Mouse (Mus musculus): ENCODE measurements at regions not wholly inside any gene's neighbourhood (a gene's known extent, or its start where the extent isn't known, plus 50 kb on each side); places are given as distances from the start of the nearest gene placed in this dataset.

DNA sequence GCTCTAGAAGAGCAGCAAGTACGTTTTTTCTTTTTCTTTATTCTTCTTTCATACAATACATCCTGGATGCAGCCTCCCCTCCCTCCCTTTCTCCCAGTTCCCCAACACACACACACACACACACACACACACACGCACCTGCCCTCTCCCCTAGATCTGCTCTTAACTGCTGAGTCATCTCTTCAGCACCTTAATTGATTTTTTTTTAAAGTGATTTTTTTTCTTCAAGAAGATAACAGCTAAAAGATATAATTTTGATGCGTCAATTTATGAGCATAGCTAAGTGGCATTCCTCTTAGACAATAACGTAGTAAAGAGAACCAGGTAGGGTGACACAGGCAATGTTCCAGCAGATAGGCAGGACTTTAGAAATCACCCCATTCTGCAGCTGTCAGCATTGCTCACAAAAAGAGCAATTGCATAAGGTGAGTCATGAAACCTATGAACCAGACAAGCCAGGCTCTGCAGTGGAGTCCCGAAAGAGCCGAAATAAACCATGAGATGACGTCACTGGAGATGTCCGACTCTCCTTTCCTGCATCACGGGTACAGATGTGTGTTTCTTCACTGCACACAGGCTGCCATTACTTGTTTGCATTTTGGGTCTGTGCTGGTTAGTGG, 63.9 kb upstream of the Tnrc6a start:
- Histone ChIP-seq H3K4me2 (replicated peaks; ENCODE audit: low read depth, low read length) (no peak overlapping the region), H3K27me3 (ENCODE audit: insufficient read depth, low read length) (no peaks in the 10 kb centered on the region), H3K4me1 (ENCODE audit: insufficient read depth, low read length) (no peaks in the 10 kb centered on the region), H3K9ac (replicated peaks; ENCODE audit: low read length) (no peak overlapping the region), H3K36me3 (ENCODE audit: insufficient read depth, low read length) (no peaks in the 10 kb centered on the region), H3K27ac (ENCODE audit: low read length) (no peak overlapping the region), H3K9me3 (ENCODE audit: low read length) (0 out of 2 replicates have a peak, but pooled peaks cover 5% of the 10 kb centered on the region), H3K4me3 (ENCODE audit: low read length) (no peak overlapping the region)
- ATAC-seq (ENCODE audit: low FRiP score, low TSS enrichment) = no peak
- 84% methylated on average over 9 of the region's 9 CpGs for WGBS

DNA sequence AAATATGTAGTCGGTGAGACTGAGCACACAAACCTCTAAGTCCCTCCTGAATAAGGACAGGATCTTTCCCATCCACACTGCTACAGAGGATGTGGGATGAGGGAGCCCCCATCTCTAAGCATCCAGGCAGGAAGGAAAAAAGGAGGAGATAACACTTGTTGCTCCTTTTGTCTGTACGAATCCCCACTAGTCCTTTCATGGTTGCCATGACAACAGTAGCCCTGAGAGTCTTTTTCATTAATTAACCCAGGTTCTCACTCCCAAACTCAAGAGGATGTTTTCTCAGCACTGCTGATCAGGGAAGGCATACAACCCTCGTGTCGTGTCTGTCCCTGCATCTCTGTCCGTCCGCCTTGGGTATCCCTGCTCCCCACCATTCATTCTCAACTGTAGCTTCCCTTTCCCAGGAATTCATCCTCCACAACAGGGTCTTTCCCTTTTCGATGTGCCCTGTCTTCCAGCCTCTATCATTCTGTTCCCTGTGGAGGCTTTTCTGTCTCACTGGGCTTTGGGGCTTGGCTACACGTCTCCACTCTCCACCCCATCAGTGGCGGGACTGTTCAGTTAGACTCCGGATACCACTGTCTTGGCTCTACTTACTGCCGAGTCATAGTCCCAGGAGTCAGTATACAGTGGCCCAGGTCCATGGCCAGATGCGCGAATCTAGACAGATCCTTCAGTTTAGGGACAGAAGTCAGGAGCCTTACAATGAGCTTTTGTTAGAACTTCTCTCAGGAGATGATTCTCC, 60.2 kb upstream of the Tnrc6a start:
- ATAC-seq (ENCODE audit: low FRiP score, low TSS enrichment) = no peak
- 73% methylated on average over 13 of the region's 13 CpGs for WGBS

DNA sequence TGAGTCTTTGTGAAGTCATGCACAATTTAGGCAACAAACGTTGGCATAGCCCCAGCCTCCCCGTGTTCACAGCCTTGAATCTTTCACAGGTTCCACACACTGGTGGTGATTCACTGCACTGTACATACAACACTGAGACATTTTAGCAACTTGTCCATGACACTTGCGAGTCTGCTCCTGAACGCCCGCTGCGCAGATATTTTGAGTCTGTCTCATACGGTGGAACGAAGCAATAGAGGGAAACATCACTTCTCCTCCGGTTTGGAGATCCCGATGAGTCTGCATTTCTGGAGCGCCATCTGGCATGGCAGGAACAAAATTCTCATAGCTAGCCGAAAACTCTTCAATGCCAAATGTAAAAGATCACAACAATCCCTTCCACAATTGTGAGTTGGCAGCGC, 57.7 kb upstream of the Tnrc6a start:
- H3K4me2 ChIP-seq (replicated peaks; ENCODE audit: low read depth, low read length) = no peak overlapping the region
- H3K27me3 ChIP-seq (ENCODE audit: insufficient read depth, low read length) = no peaks in the 10 kb centered on the region
- 90% methylated on average over 13 of the region's 13 CpGs for WGBS

More for the DNA sequence above, 60.2 kb upstream of the Tnrc6a start:
- Histone ChIP-seq H3K36me3 (ENCODE audit: insufficient read depth, low read length) (no peaks in the 10 kb centered on the region), H3K9me3 (ENCODE audit: low read length) (0 out of 2 replicates have a peak, but pooled peaks cover 5% of the 10 kb centered on the region), H3K4me2 (replicated peaks; ENCODE audit: low read depth, low read length) (no peak overlapping the region), H3K9ac (replicated peaks; ENCODE audit: low read length) (no peak overlapping the region), H3K27ac (ENCODE audit: low read length) (no peak overlapping the region), H3K27me3 (ENCODE audit: insufficient read depth, low read length) (no peaks in the 10 kb centered on the region), H3K4me3 (ENCODE audit: low read length) (no peak overlapping the region), H3K4me1 (ENCODE audit: insufficient read depth, low read length) (no peaks in the 10 kb centered on the region)

DNA sequence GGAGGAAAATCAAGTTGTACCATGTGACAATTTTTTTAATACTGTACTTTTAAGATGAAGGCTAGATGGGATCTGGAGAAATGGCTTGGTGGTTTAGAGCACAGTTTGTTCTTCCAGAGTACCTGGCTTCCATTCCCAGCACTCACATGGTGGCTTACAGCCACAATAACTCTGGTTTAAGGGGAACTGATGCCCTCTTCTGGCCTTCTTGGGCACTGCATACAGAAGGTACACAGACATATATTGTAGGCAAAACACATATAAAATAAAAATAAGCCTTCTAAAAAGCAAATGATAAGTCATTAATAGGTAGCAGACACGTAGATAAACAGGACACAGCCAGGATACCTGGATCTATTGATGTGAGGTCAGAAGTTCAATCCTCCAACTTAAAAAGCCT, 56.3 kb upstream of the Tnrc6a start:
- 92% methylated on average over 1 of the region's 1 CpGs for WGBS
- Histone ChIP-seq H3K27me3 (ENCODE audit: insufficient read depth, low read length) (no peaks in the 10 kb centered on the region), H3K4me2 (replicated peaks; ENCODE audit: low read depth, low read length) (no peak overlapping the region), H3K4me1 (ENCODE audit: insufficient read depth, low read length) (peaks cover 9% of the 10 kb centered on the region), H3K4me3 (ENCODE audit: low read length) (no peak overlapping the region), H3K27ac (ENCODE audit: low read length) (no peak overlapping the region), H3K9ac (replicated peaks; ENCODE audit: low read length) (no peak overlapping the region), H3K36me3 (ENCODE audit: insufficient read depth, low read length) (no peaks in the 10 kb centered on the region), H3K9me3 (ENCODE audit: low read length) (no peaks in the 10 kb centered on the region)
- no peak for ATAC-seq (ENCODE audit: low FRiP score, low TSS enrichment)

More for the DNA sequence above, 57.7 kb upstream of the Tnrc6a start:
- H3K9me3 ChIP-seq (ENCODE audit: low read length) = 0 out of 2 replicates have a peak, but pooled peaks cover 5% of the 10 kb centered on the region
- no peak for ATAC-seq (ENCODE audit: low FRiP score, low TSS enrichment)
- no peak overlapping the region for H3K4me3 ChIP-seq (ENCODE audit: low read length)
- H3K9ac ChIP-seq (replicated peaks; ENCODE audit: low read length) = no peak overlapping the region
- no peak overlapping the region for H3K27ac ChIP-seq (ENCODE audit: low read length)
- peaks cover 9% of the 10 kb centered on the region for H3K4me1 ChIP-seq (ENCODE audit: insufficient read depth, low read length)
- no peaks in the 10 kb centered on the region for H3K36me3 ChIP-seq (ENCODE audit: insufficient read depth, low read length)

DNA sequence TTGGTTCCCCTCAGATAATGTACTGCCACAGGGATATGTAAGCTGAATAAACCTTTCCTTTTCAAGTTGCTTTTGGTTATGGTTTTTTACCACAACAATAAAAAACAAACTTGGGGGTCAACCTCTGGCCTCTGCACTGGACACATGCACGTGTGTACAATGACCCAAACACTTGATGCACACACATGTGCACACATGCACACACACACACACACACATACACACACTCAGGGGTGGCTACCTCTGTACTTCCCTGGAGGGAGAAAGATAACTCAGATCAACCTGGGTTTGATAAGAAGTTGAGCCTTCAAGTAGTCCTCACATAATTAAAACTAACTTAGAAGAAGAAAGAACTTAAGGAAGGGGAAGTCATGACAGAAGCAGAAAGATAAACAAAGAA, 55.4 kb upstream of the Tnrc6a start:
- Histone ChIP-seq H3K9me3 (ENCODE audit: low read length) (no peaks in the 10 kb centered on the region), H3K4me3 (ENCODE audit: low read length) (no peak overlapping the region), H3K36me3 (ENCODE audit: insufficient read depth, low read length) (no peaks in the 10 kb centered on the region), H3K4me1 (ENCODE audit: insufficient read depth, low read length) (peaks cover 9% of the 10 kb centered on the region), H3K4me2 (replicated peaks; ENCODE audit: low read depth, low read length) (no peak overlapping the region), H3K27me3 (ENCODE audit: insufficient read depth, low read length) (no peaks in the 10 kb centered on the region), H3K27ac (ENCODE audit: low read length) (no peak overlapping the region), H3K9ac (replicated peaks; ENCODE audit: low read length) (no peak overlapping the region)
- ATAC-seq (ENCODE audit: low FRiP score, low TSS enrichment) = no peak
- WGBS = 41% methylated on average over 1 of the region's 1 CpGs

DNA sequence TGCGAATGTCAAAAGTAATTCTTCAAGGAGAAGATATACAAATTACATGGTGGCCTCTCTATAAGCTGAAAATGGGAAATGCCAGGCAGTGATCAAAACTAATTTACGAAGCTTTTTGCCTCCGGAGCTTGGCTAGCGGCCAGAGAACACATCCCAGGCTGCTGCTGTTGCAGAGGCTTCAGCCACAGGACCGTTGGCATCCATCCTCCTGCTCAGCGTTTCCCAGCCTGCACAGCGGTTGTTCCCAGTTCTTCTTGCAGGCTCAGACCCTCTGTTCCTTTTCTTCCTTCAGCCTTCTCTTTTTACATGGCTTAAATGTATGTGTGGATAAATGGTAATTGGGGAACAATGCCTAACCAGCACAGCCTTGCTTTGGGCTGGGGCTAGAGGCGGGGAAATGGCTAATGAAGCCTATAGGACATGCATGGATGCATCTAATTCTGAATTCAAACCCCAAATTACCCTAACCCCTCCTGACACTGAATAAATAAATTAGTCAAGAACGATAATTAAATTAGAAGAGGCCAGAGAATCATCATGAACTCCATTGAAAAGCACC, 54.9 kb upstream of the Tnrc6a start:
- H3K36me3 ChIP-seq (ENCODE audit: insufficient read depth, low read length) = no peaks in the 10 kb centered on the region
- no peaks in the 10 kb centered on the region for H3K9me3 ChIP-seq (ENCODE audit: low read length)
- H3K4me1 ChIP-seq (ENCODE audit: insufficient read depth, low read length) = peaks cover 9% of the 10 kb centered on the region
- no peak overlapping the region for H3K9ac ChIP-seq (replicated peaks; ENCODE audit: low read length)
- no peaks in the 10 kb centered on the region for H3K27me3 ChIP-seq (ENCODE audit: insufficient read depth, low read length)
- H3K27ac ChIP-seq (ENCODE audit: low read length) = peak overlapping the region; percentile 20
- no peak for ATAC-seq (ENCODE audit: low FRiP score, low TSS enrichment)
- 29% methylated on average over 9 of the region's 9 CpGs for WGBS
- no peak overlapping the region; the same call in 1 of the 2 replicates for H3K4me2 ChIP-seq (replicated peaks; ENCODE audit: low read depth, low read length)
- no peak overlapping the region for H3K4me3 ChIP-seq (ENCODE audit: low read length)

DNA sequence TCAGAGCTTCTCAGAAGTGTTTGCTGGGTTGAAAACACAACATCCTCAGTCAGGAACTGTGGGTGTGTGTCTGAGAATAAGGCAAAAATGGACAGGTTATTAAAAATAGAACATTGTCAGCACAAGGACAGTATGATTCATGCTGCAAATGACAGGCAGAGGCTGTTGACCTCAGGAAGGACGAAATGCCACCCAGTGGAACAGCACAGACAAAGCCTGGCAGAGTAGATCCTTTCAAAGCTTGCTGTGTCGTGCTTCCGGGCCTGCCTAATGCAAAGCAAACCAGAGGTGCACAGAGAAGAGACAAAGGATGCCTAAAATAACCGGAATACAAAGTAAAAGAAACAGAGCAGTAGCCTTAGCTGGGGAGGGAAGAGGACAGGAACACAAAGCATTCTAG, 54.4 kb upstream of the Tnrc6a start:
- no peak overlapping the region for H3K9ac ChIP-seq (replicated peaks; ENCODE audit: low read length)
- no peak overlapping the region for H3K4me3 ChIP-seq (ENCODE audit: low read length)
- peak; percentile 57; the same call in 1 of the 2 replicates for ATAC-seq (ENCODE audit: low FRiP score, low TSS enrichment)
- H3K4me2 ChIP-seq (replicated peaks; ENCODE audit: low read depth, low read length) = no peak overlapping the region
- 45% methylated on average over 4 of the region's 4 CpGs for WGBS
- no peaks in the 10 kb centered on the region for H3K36me3 ChIP-seq (ENCODE audit: insufficient read depth, low read length)
- H3K4me1 ChIP-seq (ENCODE audit: insufficient read depth, low read length) = peaks cover 9% of the 10 kb centered on the region
- H3K27ac ChIP-seq (ENCODE audit: low read length) = peak overlapping the region; percentile 20
- no peaks in the 10 kb centered on the region for H3K9me3 ChIP-seq (ENCODE audit: low read length)
- H3K27me3 ChIP-seq (ENCODE audit: insufficient read depth, low read length) = no peaks in the 10 kb centered on the region

DNA sequence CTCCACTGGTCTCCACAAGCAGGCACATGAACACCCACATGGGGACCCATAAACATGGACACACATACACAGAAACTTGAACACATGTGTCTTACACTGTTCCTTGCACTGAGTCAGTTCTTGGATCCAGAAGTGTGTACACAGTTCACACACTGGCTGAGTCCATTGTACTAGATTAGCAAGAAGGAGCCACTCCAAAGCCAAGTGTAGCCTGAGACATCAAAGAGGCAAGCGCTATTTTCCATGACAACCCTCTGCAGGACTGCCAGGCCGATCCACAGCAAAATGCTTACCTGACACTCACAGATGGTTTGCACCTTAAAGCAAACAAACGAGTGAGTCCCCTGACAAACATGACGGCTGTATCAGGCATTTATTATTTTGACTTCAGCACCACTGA, 52.8 kb upstream of the Tnrc6a start:
- no peak overlapping the region for H3K9ac ChIP-seq (replicated peaks; ENCODE audit: low read length)
- no peaks in the 10 kb centered on the region for H3K27me3 ChIP-seq (ENCODE audit: insufficient read depth, low read length)
- H3K4me1 ChIP-seq (ENCODE audit: insufficient read depth, low read length) = peaks cover 9% of the 10 kb centered on the region
- no peak overlapping the region for H3K27ac ChIP-seq (ENCODE audit: low read length)
- no peak overlapping the region for H3K4me3 ChIP-seq (ENCODE audit: low read length)
- no peaks in the 10 kb centered on the region for H3K9me3 ChIP-seq (ENCODE audit: low read length)
- H3K4me2 ChIP-seq (replicated peaks; ENCODE audit: low read depth, low read length) = no peak overlapping the region
- H3K36me3 ChIP-seq (ENCODE audit: insufficient read depth, low read length) = no peaks in the 10 kb centered on the region
- no peak for ATAC-seq (ENCODE audit: low FRiP score, low TSS enrichment)
- WGBS = 57% methylated on average over 4 of the region's 4 CpGs

Measured in kidney, embryonic 16.5 days (tissue).